Mouse (Mus musculus) cerebellum, adult 18-20 months (tissue): ENCODE data around the gene Selenon.

Source experiments
- DNase-seq, 2 experiments: peaks; one replicate each; pipeline ENCODE4 v3.0.0; 2021

The Selenon gene

DNA sequence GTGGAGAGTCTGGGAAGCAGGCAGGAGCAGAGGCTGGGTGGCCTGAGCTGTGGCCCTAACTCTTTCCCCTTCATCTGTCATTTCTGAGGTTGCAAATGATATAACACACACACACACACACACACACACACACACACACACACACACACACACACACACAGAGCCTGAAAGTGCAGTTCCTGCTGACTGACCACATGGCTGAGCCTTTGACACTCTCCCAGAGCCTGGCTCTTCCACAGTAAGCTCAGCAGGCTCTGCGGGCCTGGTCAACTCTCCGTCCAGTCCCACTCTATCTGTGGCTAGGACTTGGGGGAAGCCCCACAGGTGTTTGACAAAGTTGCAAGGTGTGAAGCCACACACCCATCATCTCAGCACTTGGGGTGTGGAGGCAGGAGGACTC lies 25.3 kb upstream of the Selenon start:
- no peak for DNase-seq

DNA sequence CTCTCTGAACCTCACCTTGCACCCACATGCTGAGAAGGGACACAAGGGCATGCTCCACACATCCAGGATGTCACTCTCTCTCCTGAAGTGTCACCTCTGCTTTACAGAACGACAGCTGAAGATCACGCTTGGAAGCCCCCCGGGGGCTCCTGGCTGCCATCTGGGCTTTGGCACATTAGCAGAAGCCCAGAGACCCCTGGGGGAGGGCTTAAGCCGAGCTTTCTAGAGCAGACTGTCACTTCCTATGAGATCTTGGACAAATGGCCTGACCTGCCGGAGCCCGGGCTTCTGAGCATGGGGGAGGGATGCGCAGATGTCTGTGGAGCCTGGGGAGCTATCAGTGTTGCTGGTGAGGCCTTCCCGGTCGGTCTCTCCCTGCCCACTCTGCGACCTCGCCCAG lies 23.5 kb upstream of the Selenon start:
- no peak for DNase-seq

DNA sequence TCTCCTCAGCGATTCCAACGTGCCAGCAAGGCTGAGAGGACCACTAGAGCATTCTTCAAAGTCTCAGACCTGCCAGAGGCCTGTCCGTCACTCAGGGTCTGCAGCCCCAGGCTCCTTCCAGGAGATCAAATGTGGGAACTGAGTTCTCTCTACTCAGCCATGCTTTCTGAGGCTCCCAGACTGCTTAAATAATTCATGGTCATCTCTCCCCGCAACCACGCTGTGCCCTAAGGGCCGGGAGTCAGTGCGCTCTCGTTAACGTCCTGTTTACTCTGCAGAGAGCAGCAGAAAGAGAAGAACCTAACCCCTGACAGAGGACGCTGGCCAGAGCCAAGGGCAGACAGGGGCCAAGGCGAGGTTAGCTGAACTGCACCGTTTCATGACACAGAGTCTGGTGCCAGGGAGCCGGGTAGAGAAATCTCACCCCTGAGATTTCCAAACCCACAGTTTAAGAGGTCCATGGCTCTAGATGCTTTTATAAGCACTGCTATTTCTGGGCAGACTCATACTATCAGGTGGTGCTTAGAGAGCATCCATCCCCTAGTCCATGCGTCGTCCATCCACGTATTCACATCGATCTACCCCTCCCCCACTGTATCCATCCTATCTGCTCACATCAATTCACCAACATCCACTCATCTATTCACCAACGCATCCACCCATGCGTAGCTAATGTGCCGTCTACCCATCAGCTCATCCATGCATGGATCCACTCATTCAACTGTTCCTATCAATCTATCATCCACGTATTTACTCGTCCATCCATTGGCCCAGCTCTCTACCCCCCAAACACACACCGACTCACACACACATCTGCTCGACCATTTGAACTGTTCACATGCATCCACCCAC lies 20.7 kb upstream of the Selenon start:
- DNase-seq: no peak

- no peak for DNase-seq
These were observed 18.9 kb upstream of the Selenon start for GRCm38 (mm10) chr4:134570704-134571451.

DNA sequence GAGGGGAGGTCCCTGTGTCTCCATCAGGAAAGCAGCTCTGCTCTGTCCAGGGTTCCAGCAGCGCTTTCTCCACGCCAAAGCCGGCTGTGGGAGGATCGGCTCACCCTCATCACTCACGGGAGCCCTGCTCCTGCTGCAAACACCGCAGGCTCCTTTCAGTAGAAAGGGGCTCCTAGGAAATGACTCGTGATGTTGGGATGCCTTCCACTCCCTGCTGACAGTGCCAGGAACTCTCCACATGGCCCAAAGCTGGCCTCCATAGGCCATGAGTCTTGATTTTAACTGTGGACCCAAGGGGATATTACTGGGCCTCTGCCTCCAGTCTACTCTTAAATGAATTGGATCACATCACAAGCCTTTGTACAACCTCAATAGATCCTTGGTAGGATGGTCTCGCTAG lies 17.9 kb upstream of the Selenon start:
- DNase-seq: no peak

DNA sequence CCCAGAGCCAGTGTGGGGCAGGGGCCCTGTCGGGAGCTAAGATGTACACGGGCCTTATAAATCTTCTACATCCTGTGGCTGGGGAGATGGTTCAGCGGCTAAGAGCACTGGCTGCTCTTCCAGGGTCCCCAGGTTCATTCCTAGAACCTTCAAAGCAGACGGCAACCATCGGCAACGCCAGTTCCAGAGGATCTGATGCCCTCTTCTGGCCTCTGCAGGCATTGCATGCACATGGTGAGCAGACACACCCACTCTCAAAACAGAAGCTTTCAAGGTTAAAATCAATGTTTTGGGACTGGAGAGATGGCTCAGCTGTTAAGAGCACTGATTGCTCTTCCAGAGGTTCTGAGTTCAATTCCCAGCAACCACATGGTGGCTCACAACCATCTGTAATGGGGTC lies 17.2 kb upstream of the Selenon start:
- DNase-seq: no peak

DNA sequence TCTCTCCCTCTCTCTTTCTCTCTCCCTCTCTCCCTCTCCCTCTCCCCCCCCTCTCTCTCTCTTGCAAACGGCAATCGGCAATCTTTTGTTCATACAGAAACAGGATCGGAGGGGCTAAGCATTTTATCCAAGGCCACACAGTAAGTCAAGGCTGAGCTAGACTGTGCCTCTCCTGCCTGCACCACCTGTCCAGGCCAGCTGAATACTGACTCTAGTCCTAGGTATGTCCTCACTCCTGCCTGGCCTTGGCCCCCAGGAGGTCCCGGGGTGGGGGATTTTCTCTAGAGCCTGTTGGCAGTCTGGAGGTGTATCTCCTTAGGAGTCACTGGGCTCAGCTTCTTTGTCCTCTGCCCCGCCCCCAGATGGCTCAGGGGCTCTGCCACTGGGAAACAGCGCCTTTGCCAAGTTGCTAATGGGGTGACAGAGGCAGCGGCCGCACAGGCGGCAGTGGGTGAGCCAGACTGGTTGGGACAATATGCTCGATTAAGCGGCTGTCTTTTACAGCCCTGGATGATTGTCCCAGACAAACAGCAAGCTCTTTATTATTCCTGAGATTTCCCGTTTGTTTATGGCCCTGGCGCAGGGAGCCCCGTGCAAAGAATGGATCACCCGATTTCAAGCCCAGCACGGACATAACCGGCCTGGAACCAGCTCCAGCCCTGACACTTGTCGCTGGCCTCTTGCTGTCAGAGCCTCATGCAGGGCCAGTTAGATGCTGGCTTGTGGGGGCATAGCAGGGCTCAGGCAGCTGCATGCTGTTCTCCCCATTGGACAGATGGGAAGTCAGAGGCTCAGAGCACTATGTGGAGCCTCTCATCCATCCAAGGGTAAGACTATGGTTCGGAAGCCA lies 15.6 kb upstream of the Selenon start:
- peak; percentile 55 to 60 for DNase-seq

- DNase-seq: no peak
These were observed 12.1 kb upstream of the Selenon start for GRCm38 (mm10) chr4:134564093-134564492.

GRCm38 (mm10) chr4:134563624-134564023 lies 11.7 kb upstream of the Selenon start:
- DNase-seq: no peak

DNA sequence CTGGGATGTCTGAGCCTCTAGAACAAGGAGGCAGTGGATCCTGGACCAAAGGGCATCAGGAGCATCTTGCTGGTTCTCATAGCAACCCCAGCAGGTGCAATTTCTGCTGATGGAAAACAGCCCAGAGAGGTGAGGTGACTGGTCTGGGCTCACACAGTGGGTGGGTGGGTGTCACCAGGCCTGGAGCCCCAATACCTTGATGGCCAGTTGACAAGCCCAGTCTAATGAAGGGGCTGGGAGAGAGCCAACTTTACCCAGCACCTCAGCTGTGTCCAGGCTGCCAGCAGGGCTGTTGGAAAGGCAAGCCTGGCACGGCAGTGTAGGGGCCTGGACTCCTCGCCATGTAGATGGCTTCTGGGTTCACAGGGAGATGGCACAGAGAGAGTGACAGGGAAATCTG lies 10.0 kb upstream of the Selenon start:
- peak; percentile 54 to 57 for DNase-seq

- DNase-seq: no peak
These were observed 8.7 kb upstream of the Selenon start for GRCm38 (mm10) chr4:134560699-134561098.

GRCm38 (mm10) chr4:134559154-134559553 lies 7.2 kb upstream of the Selenon start:
- no peak for DNase-seq

DNA sequence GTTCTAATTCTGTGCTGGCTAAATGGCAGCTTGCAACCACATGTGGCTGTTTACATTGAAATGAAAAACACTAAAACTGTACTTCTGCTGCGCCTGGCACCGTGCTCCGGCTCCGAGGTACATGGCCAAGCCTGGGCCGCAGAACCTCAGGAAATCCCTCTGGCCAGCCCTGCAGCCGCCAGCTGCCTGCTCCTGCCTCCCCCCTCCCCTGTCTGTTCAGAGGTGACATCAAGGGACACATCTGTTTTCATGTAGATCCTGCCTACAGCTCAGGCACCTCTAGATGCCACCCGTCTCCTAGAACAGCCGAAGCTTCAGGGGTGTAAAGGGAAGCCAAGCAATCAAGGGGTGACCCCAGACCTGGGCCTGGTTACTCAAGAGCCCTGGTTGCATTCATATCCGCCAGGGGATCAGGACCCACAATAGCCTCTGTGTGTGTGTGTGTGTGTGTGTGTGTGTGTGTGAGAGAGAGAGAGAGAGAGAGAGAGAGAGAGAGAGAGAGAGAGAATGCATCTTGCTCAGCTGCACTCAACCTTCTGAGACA lies 6.7 kb upstream of the Selenon start:
- no peak for DNase-seq

DNA sequence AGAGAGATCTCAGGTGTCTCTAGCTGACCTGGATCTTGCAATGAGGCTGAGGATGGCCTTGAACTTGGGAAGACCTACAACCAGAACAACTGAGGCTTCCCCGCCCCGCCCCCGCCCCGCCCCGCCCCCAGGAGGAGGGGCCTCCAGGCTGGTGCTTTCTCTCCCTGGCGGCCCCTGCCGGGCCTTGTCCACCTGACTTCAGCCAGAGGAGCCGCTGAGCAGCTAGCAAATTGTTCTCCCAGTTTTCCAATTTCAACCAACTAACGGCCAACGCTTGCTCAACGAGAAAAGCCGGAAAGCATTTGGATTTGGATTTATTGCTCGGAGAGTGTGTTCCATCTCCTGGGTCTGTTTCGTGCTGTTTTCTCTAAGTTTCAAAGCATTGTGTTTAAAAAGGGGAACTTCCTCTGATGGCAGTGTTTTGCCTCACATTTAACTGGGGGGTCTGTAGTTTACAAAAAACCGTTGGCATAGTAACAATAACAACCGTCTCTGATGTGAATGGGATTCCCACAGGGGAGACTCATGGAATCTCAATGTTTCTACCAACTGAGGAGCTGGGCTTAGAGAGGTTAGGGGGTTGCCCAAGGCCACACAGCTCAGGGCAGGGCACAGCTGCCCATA lies 5.8 kb upstream of the Selenon start:
- no peak for DNase-seq

DNA sequence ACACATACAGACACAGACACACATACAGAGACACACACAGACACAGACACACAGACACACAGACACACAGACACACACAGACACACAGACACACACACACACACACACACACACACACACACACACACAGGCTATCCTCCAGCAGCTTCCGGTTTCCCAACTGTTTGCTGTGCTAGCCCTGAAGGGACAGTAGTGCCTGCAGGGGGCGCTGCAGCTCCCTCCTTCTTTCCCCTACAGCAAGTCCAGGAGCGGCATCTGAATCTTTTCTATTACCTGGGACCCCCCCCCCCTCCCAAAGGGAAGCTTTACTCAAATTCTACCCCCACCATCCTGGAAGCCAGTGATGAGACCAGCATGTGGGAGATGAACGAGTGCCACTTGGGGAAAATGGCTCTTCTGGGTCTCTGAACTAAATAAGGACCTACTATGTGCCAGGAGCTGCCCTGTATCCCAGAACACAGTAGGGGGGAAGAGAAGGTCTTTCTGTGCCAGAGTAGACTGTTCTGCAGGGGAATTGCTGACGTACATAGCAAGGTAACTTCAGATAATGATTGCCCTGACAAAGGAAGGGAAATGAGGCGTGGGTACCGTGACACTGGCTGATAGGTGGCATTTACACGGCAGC lies 4.1 kb upstream of the Selenon start:
- peak; percentile 54 to 62 for DNase-seq

DNA sequence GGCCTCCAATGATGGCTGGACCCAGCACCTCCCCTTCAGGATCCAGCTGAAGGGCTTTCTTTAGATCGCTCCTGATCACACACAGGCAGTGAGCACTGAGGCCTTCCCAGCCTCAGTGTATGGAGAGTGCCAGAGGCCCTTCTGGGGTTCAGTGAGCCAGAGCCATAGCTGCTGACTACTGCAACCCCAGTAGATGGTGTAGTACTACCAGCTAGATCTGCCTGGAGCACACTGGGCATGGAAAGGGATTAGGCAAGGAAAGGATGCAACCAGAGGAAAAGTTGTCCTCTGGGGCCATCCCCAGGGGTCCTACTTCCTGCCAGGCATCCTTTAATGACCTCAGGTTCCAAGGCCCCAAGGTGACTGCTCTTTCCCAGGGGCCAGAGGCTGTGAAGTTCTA lies 1.7 kb upstream of the Selenon start:
- no peak for DNase-seq

- DNase-seq: no peak
These were observed 2.1 kb downstream of the Selenon start for GRCm38 (mm10) chr4:134549899-134550298.

GRCm38 (mm10) chr4:134548169-134548938 lies 3.6 kb downstream of the Selenon start:
- peak in 1 of 2 experiments; percentile 54 for DNase-seq

- peak; percentile 64 to 70 for DNase-seq
These were observed 4.9 kb downstream of the Selenon start for GRCm38 (mm10) chr4:134546814-134547705.

GRCm38 (mm10) chr4:134543261-134543660 lies 8.7 kb downstream of the Selenon start:
- DNase-seq: peak; percentile 91 to 96
